In the genomic region with DNA sequence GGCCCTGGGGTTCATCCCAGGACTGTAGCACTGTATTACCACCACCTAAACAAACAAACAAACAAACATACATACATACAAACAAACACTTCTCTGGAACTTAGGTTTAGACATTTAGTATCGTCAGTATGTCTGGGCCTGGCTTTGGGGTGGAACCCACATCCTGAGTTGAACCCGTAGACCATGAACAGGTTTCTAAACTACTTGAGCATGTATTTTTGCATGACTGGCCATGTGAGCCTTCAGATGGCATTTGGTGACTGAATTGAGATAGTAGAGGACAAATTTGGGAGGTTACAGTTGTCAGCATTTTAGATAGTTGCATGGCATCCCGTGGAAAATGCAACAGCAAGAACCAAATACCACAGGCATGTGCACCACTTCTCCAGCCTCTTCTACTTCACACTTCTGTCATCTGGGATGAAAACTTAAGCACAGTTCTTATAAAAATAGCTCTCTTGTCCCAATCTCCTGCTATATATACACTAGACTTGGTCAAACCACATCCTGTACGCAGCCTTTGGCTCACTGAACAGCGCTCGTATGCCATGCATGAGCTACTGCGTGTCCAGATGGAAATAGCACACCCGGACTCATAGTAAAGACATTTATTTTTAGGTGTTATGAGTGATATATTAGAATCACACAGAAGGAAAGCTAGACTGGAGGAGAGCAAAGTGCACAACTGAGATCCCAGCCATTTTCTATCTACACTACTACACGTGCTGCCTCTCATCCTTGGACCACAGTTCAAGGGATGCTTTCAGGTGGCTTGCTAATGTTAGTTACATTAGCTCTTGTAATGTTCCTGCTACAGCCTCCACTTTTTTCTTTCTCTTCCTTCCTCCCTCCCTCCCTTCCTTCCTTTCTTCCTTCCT, we compare ENCODE assay signal across 22 mouse cellular contexts. TPM values are rescaled to one million over a fixed set of nuclear protein-coding genes. Genes with fewer than 3 reads are reported as not detected.
DNase-seq lines count a peak whose midpoint lies in the region; ATAC-seq and TF ChIP-seq lines count a peak whose summit lies in the region.
"Had no signal": no experiment of that assay in that cellular context is flagged by ENCODE, and none has a peak within 500 bp of the region (broad histone marks: within the 10 kb centered on the region; RNA-seq: fewer than 3 reads in every experiment).

No protein-coding gene starts in this region.

- ATAC-seq in frontal cortex, adult (ENCODE audit: low TSS enrichment): peak; percentile 95
- ATAC-seq in megakaryocyte, adult 5-6 weeks (ENCODE audit: poor library complexity, severe bottlenecking): no peak
- ATAC-seq: intestine, embryonic 16.5 days; midbrain, embryonic 16.5 days had no signal

- 62% methylated on average over 9 of the region's 9 CpGs for WGBS in kidney, adult 2 months

- no peak for DNase-seq in frontal cortex, postnatal 14 days (ENCODE audit: low spot score in 2 of 2)
- DNase-seq in kidney, adult 2 months: peak; percentile 55
- DNase-seq in kidney, postnatal 10 days: no peak
- DNase-seq in telencephalon, adult 2 months (ENCODE audit: low read depth, low spot score): peak; percentile 40
- DNase-seq in cerebellum, postnatal 4 days (ENCODE audit: low spot score in 2 of 2): no peak
- DNase-seq: adrenal gland, postnatal 25 days; cerebellum, adult 11-12 months; cerebellum, postnatal 14 days; heart, postnatal 4 days; kidney, postnatal 4 days; lung, adult 2 months; thymus, postnatal 36 days had no signal

- no peaks in the 10 kb centered on the region for H3K27me3 ChIP-seq in kidney, adult 2 months (replicated peaks; ENCODE audit: control insufficient read depth, insufficient read depth, low read length)
- H3K27me3 ChIP-seq in megakaryocyte, embryonic 14.5 days (replicated peaks): peaks cover 7% of the 10 kb centered on the region
- H3K27me3 ChIP-seq: embryonic facial prominence, embryonic 15.5 days; heart, embryonic 13.5 days; hindbrain, embryonic 15.5 days had no signal

- TF ChIP-seq POLR2A in kidney, adult 2 months (IDR thresholded peaks at IDR 0.05; ENCODE audit: low read depth, low read length): no peak

- peaks cover 5% of the 10 kb centered on the region; the same call in 1 of the 2 replicates for H3K9me3 ChIP-seq in megakaryocyte, embryonic 14.5 days
- H3K9me3 ChIP-seq: embryonic facial prominence, embryonic 15.5 days; heart, embryonic 13.5 days; hindbrain, embryonic 15.5 days had no signal

- H3K27ac ChIP-seq in kidney, adult 2 months (ENCODE audit: insufficient read depth, low read depth, low read length): peak overlapping the region; percentile 97
- H3K27ac ChIP-seq: embryonic facial prominence, embryonic 15.5 days; heart, embryonic 13.5 days; hindbrain, embryonic 15.5 days had no signal

- H3K4me1 ChIP-seq in kidney, adult 2 months (ENCODE audit: control insufficient read depth, insufficient read depth, low read length): peaks cover 29% of the 10 kb centered on the region
- peaks cover 26% of the 10 kb centered on the region for H3K4me1 ChIP-seq in megakaryocyte, embryonic 14.5 days
- H3K4me1 ChIP-seq: hindbrain, embryonic 15.5 days had no signal

- TF ChIP-seq CTCF in kidney, adult 2 months (conservative IDR thresholded peaks at IDR 0.05; ENCODE audit: insufficient read depth, insufficient read length, low read depth, low read length): no peak

- no peaks in the 10 kb centered on the region for H3K36me3 ChIP-seq in kidney, adult 2 months (ENCODE audit: control insufficient read depth, insufficient read depth, low read length)
- H3K36me3 ChIP-seq in megakaryocyte, embryonic 14.5 days (replicated peaks; ENCODE audit: low read length): no peaks in the 10 kb centered on the region
- H3K36me3 ChIP-seq: embryonic facial prominence, embryonic 15.5 days; heart, embryonic 13.5 days; hindbrain, embryonic 15.5 days had no signal

- no peak overlapping the region for H3K4me3 ChIP-seq in kidney, adult 2 months (ENCODE audit: insufficient read depth, low read depth, low read length)
- H3K4me3 ChIP-seq in megakaryocyte, embryonic 14.5 days (replicated peaks): peak overlapping the region; percentile 33
- H3K4me3 ChIP-seq: embryonic facial prominence, embryonic 15.5 days; heart, embryonic 13.5 days; hindbrain, embryonic 15.5 days had no signal

RNA-seq across cellular contexts. Expression of gene Grid1, which starts 58.6 kb away (rescaled TPM):
- polyA plus RNA-seq in kidney, adult 2 months (2012; rRNA removed): 1.3 and 1.4 TPM in 2 replicates
- polyA plus RNA-seq in megakaryocyte, embryonic 14.5 days (2012; ENCODE audit: insufficient read depth, low replicate concordance): not detected in 2 replicates
- not detected in 2 replicates for total RNA-seq in megakaryocyte, adult 5-6 weeks (2015)
- not detected in 2 replicates for total RNA-seq in megakaryocyte, adult 5-6 weeks (2017)
- total RNA-seq: MEL had no signal
- polyA plus RNA-seq: small intestine, adult 2 months had no signal

Comparison
In these comparisons a context has a peak if more than half of its experiments do, and no peak if none do; other contexts are left out.
1. DNase-seq: peak in kidney, adult 2 months (single experiment) and telencephalon, adult 2 months (single experiment); none in frontal cortex, postnatal 14 days (0 of 2), kidney, postnatal 10 days (single experiment) and cerebellum, postnatal 4 days (0 of 2).